Mouse (Mus musculus): Measurements from ENCODE around the gene Slc25a22. TPM values are rescaled to one million over a fixed set of nuclear protein-coding genes. Genes with fewer than 3 reads are reported as not detected.

The Slc25a22 gene
- 14.0 TPM for polyA plus RNA-seq (2015; fragmentation: Illumina TruSeq; extraction: RNeasy Lipid Tissue Mini Kit (QIAGEN cat#74804); ENCODE audit: insufficient read depth, low read depth, low replicate concordance)

GRCm38 (mm10) chr7:141437178-141438120 is at the start of gene Slc25a22:
TSS of gene Slc25a22 (minus strand) at chr7:141437892.

DNA sequence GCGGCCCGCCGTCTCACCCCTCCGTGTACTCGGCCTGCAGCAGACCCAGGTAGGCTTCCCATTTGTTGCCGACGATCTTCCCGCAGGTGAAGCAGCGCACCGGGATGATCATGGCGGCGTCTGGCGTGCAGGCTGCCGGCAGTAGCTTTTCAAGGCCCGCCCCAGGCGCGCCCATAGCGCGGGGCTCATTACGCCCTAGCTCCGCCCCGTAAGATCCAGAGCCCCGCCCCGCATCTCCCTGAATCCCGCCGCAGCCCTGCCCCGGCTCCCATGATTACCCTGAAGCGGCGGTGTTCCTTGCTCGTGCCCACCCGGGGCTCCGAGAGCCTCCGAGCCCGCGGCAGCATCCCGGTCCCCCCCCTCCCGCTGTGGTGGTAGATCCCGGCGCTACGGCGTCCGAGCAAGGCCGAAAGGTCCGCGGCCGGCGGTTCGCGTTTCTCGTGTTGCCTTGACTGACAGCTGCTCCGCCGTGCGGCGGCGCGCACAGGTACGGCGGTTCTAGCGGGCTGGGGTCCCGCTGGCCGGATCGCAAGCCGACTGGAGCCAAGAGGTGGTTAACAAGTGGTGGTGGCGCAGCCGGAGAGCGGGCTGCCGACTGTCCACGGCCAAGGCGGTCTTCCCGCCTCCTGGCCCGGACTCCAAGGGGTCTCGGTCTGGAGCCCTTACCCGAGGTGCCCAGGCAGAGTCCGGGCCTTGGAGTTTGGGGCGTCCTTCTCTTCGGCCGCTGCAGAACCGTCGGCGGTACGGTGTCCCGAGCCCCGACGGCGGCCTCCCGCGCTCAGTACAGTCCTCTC is 37.5 kb upstream of the Slc25a22 start, which contains the start of the genes Polr2l and Tspan4:
Polr2l (minus strand) TSS at position 122 of the 794 bp plus-strand sequence.
Tspan4 (plus strand) TSS at position 230 of the 794 bp plus-strand sequence.

GRCm38 (mm10) chr7:141467230-141468030 is 29.7 kb upstream of the Slc25a22 start, which contains the start of gene Cd151:
TSS of gene Cd151 (plus strand) at chr7:141467392.

DNA sequence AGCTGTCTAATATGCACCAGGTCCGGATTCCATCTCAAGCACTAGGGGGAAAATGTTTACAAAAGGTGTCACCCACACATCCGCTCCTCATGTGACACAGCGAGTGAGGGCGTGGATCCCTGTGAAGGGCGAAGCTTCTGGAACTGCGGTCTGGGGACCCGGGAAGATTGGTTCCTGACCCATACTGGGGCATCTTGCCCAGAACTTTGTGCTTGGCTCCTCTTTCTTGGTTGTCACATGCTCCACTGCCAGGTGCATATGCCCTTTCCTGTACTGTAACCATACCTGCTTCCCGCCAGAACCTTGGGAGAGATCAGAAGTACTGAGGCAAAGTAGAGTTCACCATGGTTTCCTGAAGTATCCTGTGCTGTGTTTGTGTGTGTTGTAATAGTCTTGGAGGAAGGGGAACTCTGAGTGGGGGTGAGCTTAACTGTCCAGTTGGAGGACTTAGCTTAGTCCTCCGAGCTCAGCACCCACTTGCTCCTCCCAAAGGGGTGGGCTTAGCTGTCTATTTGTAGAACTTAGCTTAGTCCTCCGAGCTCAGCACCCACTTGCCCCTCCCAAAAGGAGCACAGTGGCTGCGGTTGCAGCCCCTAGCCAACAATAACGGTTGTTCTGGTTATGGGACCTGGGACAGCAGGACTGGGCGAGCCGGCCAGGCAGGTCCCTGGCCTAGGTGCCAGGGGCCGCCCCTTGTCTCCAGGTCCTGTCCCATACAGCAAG is 22.9 kb upstream of the Slc25a22 start, which contains the start of gene Cracr2b:
Cracr2b (plus strand) TSS at position 704 of the 723 bp plus-strand sequence.

DNA sequence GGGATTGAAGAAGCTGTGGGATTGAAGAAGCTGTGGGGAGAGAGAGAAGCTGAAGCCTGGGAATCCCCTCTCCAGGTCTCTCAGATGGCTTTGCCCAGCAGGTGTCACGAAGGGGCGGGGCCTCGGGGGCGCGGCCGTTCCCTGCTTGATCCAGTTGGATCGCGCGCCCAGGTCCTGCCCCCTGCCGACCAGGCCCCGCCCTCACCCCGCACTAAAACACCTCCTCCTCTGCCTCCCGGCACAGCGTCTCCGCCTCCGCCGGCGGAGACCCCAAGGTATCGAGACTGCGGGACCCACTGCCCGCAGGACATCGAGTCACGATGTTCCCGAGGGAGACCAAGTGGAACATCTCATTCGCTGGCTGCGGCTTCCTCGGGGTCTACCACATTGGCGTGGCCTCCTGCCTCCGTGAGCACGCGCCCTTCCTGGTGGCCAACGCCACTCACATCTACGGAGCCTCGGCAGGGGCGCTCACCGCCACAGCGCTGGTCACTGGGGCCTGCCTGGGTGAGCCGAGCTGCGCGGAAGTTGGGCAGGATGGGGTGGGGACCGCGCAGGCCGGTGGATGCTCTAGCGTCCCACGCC is 17.4 kb upstream of the Slc25a22 start, which contains the start of gene Pnpla2:
Pnpla2 (plus strand) TSS at position 232 of the 585 bp plus-strand sequence.

GRCm38 (mm10) chr7:141447110-141447991 is 9.7 kb upstream of the Slc25a22 start, which contains the start of gene Rplp2:
TSS of gene Rplp2 (plus strand) at chr7:141447370.

DNA sequence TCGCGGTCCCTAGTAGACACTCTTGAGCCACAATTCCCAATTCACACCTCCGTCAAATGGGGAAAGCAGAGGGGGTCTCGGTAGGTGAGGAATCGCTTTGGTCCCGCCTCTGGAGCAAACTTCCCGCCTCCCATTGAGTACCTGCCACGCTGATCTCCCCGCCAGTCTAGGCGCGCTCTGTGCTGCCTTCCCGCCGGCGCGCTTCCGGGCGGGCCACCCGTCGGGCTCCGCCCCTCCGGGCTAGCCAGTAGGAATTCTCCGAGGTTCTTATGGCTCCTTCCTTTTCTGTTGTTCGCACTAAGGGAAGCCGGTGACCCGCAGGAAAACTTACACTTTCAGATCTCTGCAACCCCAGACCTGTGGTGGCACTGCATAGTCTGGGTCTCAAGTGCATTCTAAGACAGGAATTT is 6.1 kb upstream of the Slc25a22 start, which contains the start of gene Pidd1:
Pidd1 (minus strand) TSS at position 198 of the 410 bp plus-strand sequence.

GRCm38 (mm10) chr7:141429310-141429709 is 8.4 kb downstream of the Slc25a22 start, which contains the start of gene Cend1:
TSS of gene Cend1 (minus strand) at chr7:141429491.

GRCm38 (mm10) chr7:141413809-141414584 is 23.7 kb downstream of the Slc25a22 start, which contains the start of gene Gatd1:
TSS of gene Gatd1 (minus strand) at chr7:141414136.

DNA sequence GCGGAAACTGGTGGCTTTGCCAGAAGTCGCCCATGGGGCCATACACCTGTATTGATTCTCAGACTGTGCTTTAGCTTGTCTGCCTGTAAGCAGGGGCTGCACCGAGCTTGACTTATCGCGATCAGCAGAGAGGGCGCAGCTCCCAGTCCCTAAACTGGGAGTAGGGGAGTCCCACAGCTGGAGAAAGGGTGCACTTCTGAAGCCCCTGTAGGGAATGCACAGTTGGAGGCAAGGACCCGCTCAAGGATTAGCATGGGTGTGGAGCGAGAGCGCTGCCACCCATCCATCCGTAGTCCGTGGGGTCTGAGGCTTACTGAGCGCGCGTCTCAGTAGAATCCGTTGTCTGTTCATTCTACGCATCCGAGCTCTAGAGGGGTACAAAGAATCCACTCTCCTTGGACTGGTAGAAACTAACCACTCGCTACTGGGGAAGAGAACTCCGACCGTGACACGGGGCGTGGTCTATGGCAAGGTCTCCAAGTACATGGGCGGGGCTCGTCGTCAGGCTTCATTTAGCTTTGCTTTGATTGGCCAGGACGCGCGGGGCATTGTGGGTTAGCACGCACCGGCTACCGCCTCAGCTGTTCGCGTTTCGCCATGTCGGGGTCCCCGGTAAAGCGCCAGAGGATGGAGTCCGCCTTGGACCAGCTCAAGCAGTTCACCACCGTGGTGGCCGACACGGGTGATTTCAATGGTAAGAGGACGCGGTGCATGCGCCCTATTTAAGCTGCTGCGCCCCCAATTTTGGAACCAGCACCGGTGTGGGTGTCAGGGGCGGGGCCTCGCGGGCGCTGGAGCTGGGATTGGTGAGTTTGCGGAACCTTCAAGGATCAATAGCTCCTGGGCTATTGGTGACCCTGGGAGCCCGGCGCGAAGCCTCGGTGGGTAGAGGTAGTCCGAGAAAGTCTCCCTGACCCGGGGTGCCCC is 45.8 kb downstream of the Slc25a22 start, which contains the start of gene Taldo1:
Taldo1 (plus strand) TSS at position 575 of the 927 bp plus-strand sequence.

Other genes starting within 250 kb of the Slc25a22 start
- gene Hras, start 243.9 kb downstream of the Slc25a22 start, polyA plus RNA-seq (2015; fragmentation: Illumina TruSeq; extraction: RNeasy Lipid Tissue Mini Kit (QIAGEN cat#74804); ENCODE audit: insufficient read depth, low read depth, low replicate concordance) = 22.7 TPM
- 1.4 TPM for gene Lrrc56, start 243.7 kb downstream of the Slc25a22 start, polyA plus RNA-seq (2015; fragmentation: Illumina TruSeq; extraction: RNeasy Lipid Tissue Mini Kit (QIAGEN cat#74804); ENCODE audit: insufficient read depth, low read depth, low replicate concordance)
- 5.9 TPM for gene Lmntd2, start 223.8 kb downstream of the Slc25a22 start, polyA plus RNA-seq (2015; fragmentation: Illumina TruSeq; extraction: RNeasy Lipid Tissue Mini Kit (QIAGEN cat#74804); ENCODE audit: insufficient read depth, low read depth, low replicate concordance)
- 12.7 TPM for gene Rassf7, start 222.0 kb downstream of the Slc25a22 start, polyA plus RNA-seq (2015; fragmentation: Illumina TruSeq; extraction: RNeasy Lipid Tissue Mini Kit (QIAGEN cat#74804); ENCODE audit: insufficient read depth, low read depth, low replicate concordance)
- gene Phrf1, start 209.1 kb downstream of the Slc25a22 start, polyA plus RNA-seq (2015; fragmentation: Illumina TruSeq; extraction: RNeasy Lipid Tissue Mini Kit (QIAGEN cat#74804); ENCODE audit: insufficient read depth, low read depth, low replicate concordance) = 31.0 TPM
- gene Irf7, start 171.4 kb downstream of the Slc25a22 start, polyA plus RNA-seq (2015; fragmentation: Illumina TruSeq; extraction: RNeasy Lipid Tissue Mini Kit (QIAGEN cat#74804); ENCODE audit: insufficient read depth, low read depth, low replicate concordance) = 8.0 TPM
- gene Cdhr5, start 161.1 kb downstream of the Slc25a22 start, polyA plus RNA-seq (2015; fragmentation: Illumina TruSeq; extraction: RNeasy Lipid Tissue Mini Kit (QIAGEN cat#74804); ENCODE audit: insufficient read depth, low read depth, low replicate concordance) = not detected
- not detected for gene Sct, start 158.8 kb downstream of the Slc25a22 start, polyA plus RNA-seq (2015; fragmentation: Illumina TruSeq; extraction: RNeasy Lipid Tissue Mini Kit (QIAGEN cat#74804); ENCODE audit: insufficient read depth, low read depth, low replicate concordance)
- gene Drd4, start 145.9 kb downstream of the Slc25a22 start, polyA plus RNA-seq (2015; fragmentation: Illumina TruSeq; extraction: RNeasy Lipid Tissue Mini Kit (QIAGEN cat#74804); ENCODE audit: insufficient read depth, low read depth, low replicate concordance) = not detected
- gene Deaf1, start 110.2 kb downstream of the Slc25a22 start, polyA plus RNA-seq (2015; fragmentation: Illumina TruSeq; extraction: RNeasy Lipid Tissue Mini Kit (QIAGEN cat#74804); ENCODE audit: insufficient read depth, low read depth, low replicate concordance) = 23.3 TPM
- gene Tmem80, start 110.2 kb downstream of the Slc25a22 start, polyA plus RNA-seq (2015; fragmentation: Illumina TruSeq; extraction: RNeasy Lipid Tissue Mini Kit (QIAGEN cat#74804); ENCODE audit: insufficient read depth, low read depth, low replicate concordance) = 11.4 TPM
- 35.8 TPM for gene Eps8l2, start 99.0 kb downstream of the Slc25a22 start, polyA plus RNA-seq (2015; fragmentation: Illumina TruSeq; extraction: RNeasy Lipid Tissue Mini Kit (QIAGEN cat#74804); ENCODE audit: insufficient read depth, low read depth, low replicate concordance)
- 61.6 TPM for gene Taldo1, start 45.7 kb downstream of the Slc25a22 start, polyA plus RNA-seq (2015; fragmentation: Illumina TruSeq; extraction: RNeasy Lipid Tissue Mini Kit (QIAGEN cat#74804); ENCODE audit: insufficient read depth, low read depth, low replicate concordance)
- gene Gatd1, start 23.8 kb downstream of the Slc25a22 start, polyA plus RNA-seq (2015; fragmentation: Illumina TruSeq; extraction: RNeasy Lipid Tissue Mini Kit (QIAGEN cat#74804); ENCODE audit: insufficient read depth, low read depth, low replicate concordance) = 17.6 TPM
- 0.98 TPM for gene Cend1, start 8.4 kb downstream of the Slc25a22 start, polyA plus RNA-seq (2015; fragmentation: Illumina TruSeq; extraction: RNeasy Lipid Tissue Mini Kit (QIAGEN cat#74804); ENCODE audit: insufficient read depth, low read depth, low replicate concordance)
- gene Pidd1, start 6.1 kb upstream of the Slc25a22 start, polyA plus RNA-seq (2015; fragmentation: Illumina TruSeq; extraction: RNeasy Lipid Tissue Mini Kit (QIAGEN cat#74804); ENCODE audit: insufficient read depth, low read depth, low replicate concordance) = 0.30 TPM
- gene Rplp2, start 9.5 kb upstream of the Slc25a22 start, polyA plus RNA-seq (2015; fragmentation: Illumina TruSeq; extraction: RNeasy Lipid Tissue Mini Kit (QIAGEN cat#74804); ENCODE audit: insufficient read depth, low read depth, low replicate concordance) = 634 TPM
- 21.8 TPM for gene Pnpla2, start 17.3 kb upstream of the Slc25a22 start, polyA plus RNA-seq (2015; fragmentation: Illumina TruSeq; extraction: RNeasy Lipid Tissue Mini Kit (QIAGEN cat#74804); ENCODE audit: insufficient read depth, low read depth, low replicate concordance)
- 31.6 TPM for gene Cracr2b, start 23.2 kb upstream of the Slc25a22 start, polyA plus RNA-seq (2015; fragmentation: Illumina TruSeq; extraction: RNeasy Lipid Tissue Mini Kit (QIAGEN cat#74804); ENCODE audit: insufficient read depth, low read depth, low replicate concordance)
- 50.4 TPM for gene Cd151, start 29.5 kb upstream of the Slc25a22 start, polyA plus RNA-seq (2015; fragmentation: Illumina TruSeq; extraction: RNeasy Lipid Tissue Mini Kit (QIAGEN cat#74804); ENCODE audit: insufficient read depth, low read depth, low replicate concordance)
- 16.0 TPM for gene Polr2l, start 37.2 kb upstream of the Slc25a22 start, polyA plus RNA-seq (2015; fragmentation: Illumina TruSeq; extraction: RNeasy Lipid Tissue Mini Kit (QIAGEN cat#74804); ENCODE audit: insufficient read depth, low read depth, low replicate concordance)
- gene Tspan4, start 37.3 kb upstream of the Slc25a22 start, polyA plus RNA-seq (2015; fragmentation: Illumina TruSeq; extraction: RNeasy Lipid Tissue Mini Kit (QIAGEN cat#74804); ENCODE audit: insufficient read depth, low read depth, low replicate concordance) = 14.3 TPM
- gene Chid1, start 102.0 kb upstream of the Slc25a22 start, polyA plus RNA-seq (2015; fragmentation: Illumina TruSeq; extraction: RNeasy Lipid Tissue Mini Kit (QIAGEN cat#74804); ENCODE audit: insufficient read depth, low read depth, low replicate concordance) = 7.9 TPM
- 11.3 TPM for gene Ap2a2, start 124.3 kb upstream of the Slc25a22 start, polyA plus RNA-seq (2015; fragmentation: Illumina TruSeq; extraction: RNeasy Lipid Tissue Mini Kit (QIAGEN cat#74804); ENCODE audit: insufficient read depth, low read depth, low replicate concordance)
- not detected for gene Muc6, start 217.4 kb upstream of the Slc25a22 start, polyA plus RNA-seq (2015; fragmentation: Illumina TruSeq; extraction: RNeasy Lipid Tissue Mini Kit (QIAGEN cat#74804); ENCODE audit: insufficient read depth, low read depth, low replicate concordance)

Measured in pancreas, adult 10 weeks (tissue).